In the genomic region with DNA sequence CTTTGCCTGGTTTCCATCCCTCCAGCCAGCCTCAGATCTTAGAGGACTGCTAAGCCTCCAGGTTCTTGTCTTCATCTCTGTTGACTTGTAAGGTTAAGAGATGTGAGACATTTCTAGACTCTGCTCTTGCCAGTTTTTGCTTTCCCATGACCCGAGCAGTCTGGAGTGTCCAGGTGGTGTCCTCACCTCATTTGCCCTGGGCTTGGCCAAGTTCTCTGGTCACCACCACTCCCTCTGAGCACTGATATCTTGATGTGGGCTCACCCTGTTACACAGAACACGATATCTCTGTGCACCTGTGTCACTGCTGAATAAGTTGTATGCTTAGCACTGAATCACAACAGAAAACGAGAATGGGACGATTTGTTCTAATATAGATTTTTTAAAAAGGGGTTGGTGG, we compare ENCODE assay signal across 23 mouse cellular contexts.
DNase-seq lines count a peak whose midpoint lies in the region; ATAC-seq and TF ChIP-seq lines count a peak whose summit lies in the region.
"Had no signal": no experiment of that assay in that cellular context is flagged by ENCODE, and none has a peak within 500 bp of the region (broad histone marks: within the 10 kb centered on the region; RNA-seq: fewer than 3 reads in every experiment).

No protein-coding gene starts in this region.

- 42% methylated on average over 4 of the region's 4 CpGs for WGBS in intestine, postnatal 0 days
- WGBS in intestine, embryonic 15.5 days = 70% methylated on average over 4 of the region's 4 CpGs
- WGBS in forebrain, embryonic 12.5 days = 88% methylated on average over 4 of the region's 4 CpGs

- peak; percentile 54; the same call in 1 of the 2 replicates for ATAC-seq in intestine, postnatal 0 days
- ATAC-seq in intestine, embryonic 15.5 days = no peak
- ATAC-seq in forebrain, embryonic 12.5 days (ENCODE audit: low FRiP score) = no peak
- ATAC-seq: forebrain, embryonic 14.5 days; hindbrain, embryonic 16.5 days; intestine, embryonic 16.5 days; liver, embryonic 12.5 days had no signal

- H3K27ac ChIP-seq in intestine, postnatal 0 days (ENCODE audit: low read depth, low read length) = no peak overlapping the region
- no peak overlapping the region for H3K27ac ChIP-seq in intestine, embryonic 15.5 days
- no peak overlapping the region for H3K27ac ChIP-seq in forebrain, embryonic 12.5 days
- H3K27ac ChIP-seq: heart, embryonic 10.5 days; kidney, postnatal 0 days; limb, embryonic 12.5 days; liver, embryonic 12.5 days; midbrain, embryonic 12.5 days; neural tube, embryonic 15.5 days had no signal

- no peak overlapping the region for H3K9ac ChIP-seq in intestine, postnatal 0 days (ENCODE audit: low read depth, low read length)
- H3K9ac ChIP-seq in intestine, embryonic 15.5 days = no peak overlapping the region
- H3K9ac ChIP-seq in forebrain, embryonic 12.5 days = no peak overlapping the region
- H3K9ac ChIP-seq: limb, embryonic 12.5 days; liver, embryonic 12.5 days; lung, embryonic 14.5 days; midbrain, embryonic 12.5 days; neural tube, embryonic 15.5 days had no signal

- no peaks in the 10 kb centered on the region for H3K36me3 ChIP-seq in intestine, postnatal 0 days (ENCODE audit: control insufficient read depth, insufficient read depth)
- H3K36me3 ChIP-seq in intestine, embryonic 15.5 days = no peaks in the 10 kb centered on the region
- H3K36me3 ChIP-seq in forebrain, embryonic 12.5 days (replicated peaks) = no peaks in the 10 kb centered on the region
- H3K36me3 ChIP-seq: heart, embryonic 10.5 days; limb, embryonic 12.5 days; liver, embryonic 12.5 days; midbrain, embryonic 12.5 days; neural tube, embryonic 15.5 days had no signal

- H3K27me3 ChIP-seq in intestine, postnatal 0 days (replicated peaks; ENCODE audit: control insufficient read depth, insufficient read depth, low read length) = no peaks in the 10 kb centered on the region
- no peaks in the 10 kb centered on the region for H3K27me3 ChIP-seq in intestine, embryonic 15.5 days (replicated peaks)
- H3K27me3 ChIP-seq in forebrain, embryonic 12.5 days = no peaks in the 10 kb centered on the region
- H3K27me3 ChIP-seq: limb, embryonic 12.5 days; liver, embryonic 12.5 days; midbrain, embryonic 12.5 days; neural tube, embryonic 15.5 days had no signal

- H3K4me1 ChIP-seq in intestine, postnatal 0 days (replicated peaks; ENCODE audit: control insufficient read depth, insufficient read depth, low read length) = no peaks in the 10 kb centered on the region
- no peaks in the 10 kb centered on the region for H3K4me1 ChIP-seq in intestine, embryonic 15.5 days (replicated peaks)
- H3K4me1 ChIP-seq in forebrain, embryonic 12.5 days = no peaks in the 10 kb centered on the region
- H3K4me1 ChIP-seq: heart, embryonic 10.5 days; limb, embryonic 12.5 days; liver, embryonic 12.5 days; midbrain, embryonic 12.5 days; neural tube, embryonic 15.5 days had no signal

- DNase-seq in lung, postnatal 36 days = peak; percentile 26
- DNase-seq in lung, postnatal 4 days = no peak
- peak; percentile 64 to 67 for DNase-seq in cerebellum, postnatal 14 days
- DNase-seq in frontal cortex, postnatal 36 days (ENCODE audit: low spot score in 2 of 2) = no peak
- DNase-seq in liver = no peak
- DNase-seq: adrenal gland, postnatal 10 days; gastrocnemius, postnatal 10 days; heart, postnatal 4 days; lung, embryonic 14.5 days; spleen, adult 18-20 months; thymus, postnatal 25 days had no signal

- no peak overlapping the region for H3K4me2 ChIP-seq in intestine, postnatal 0 days (replicated peaks; ENCODE audit: low read depth)
- H3K4me2 ChIP-seq in intestine, embryonic 15.5 days (replicated peaks) = no peak overlapping the region
- H3K4me2 ChIP-seq in forebrain, embryonic 12.5 days = no peak overlapping the region
- H3K4me2 ChIP-seq: limb, embryonic 12.5 days; liver, embryonic 12.5 days; lung, embryonic 14.5 days; midbrain, embryonic 12.5 days; neural tube, embryonic 15.5 days had no signal

- TF ChIP-seq CTCF in intestine, postnatal 0 days (IDR thresholded peaks at IDR 0.05; ENCODE audit: low read depth) = no peak

- no peaks in the 10 kb centered on the region for H3K9me3 ChIP-seq in intestine, postnatal 0 days (ENCODE audit: control insufficient read depth)
- no peaks in the 10 kb centered on the region for H3K9me3 ChIP-seq in intestine, embryonic 15.5 days
- no peaks in the 10 kb centered on the region for H3K9me3 ChIP-seq in forebrain, embryonic 12.5 days
- H3K9me3 ChIP-seq: heart, embryonic 10.5 days; limb, embryonic 12.5 days; liver, embryonic 12.5 days; midbrain, embryonic 12.5 days; neural tube, embryonic 15.5 days had no signal

- H3K4me3 ChIP-seq in intestine, postnatal 0 days (ENCODE audit: low read depth, low read length) = no peak overlapping the region
- no peak overlapping the region for H3K4me3 ChIP-seq in intestine, embryonic 15.5 days (replicated peaks)
- no peak overlapping the region for H3K4me3 ChIP-seq in forebrain, embryonic 12.5 days (replicated peaks)
- H3K4me3 ChIP-seq: heart, embryonic 10.5 days; limb, embryonic 12.5 days; liver, embryonic 12.5 days; midbrain, embryonic 12.5 days; neural tube, embryonic 15.5 days had no signal

Comparison
In these comparisons a context has a peak if more than half of its experiments do, and no peak if none do; other contexts are left out.
1. DNase-seq: peak in lung, postnatal 36 days (single experiment) and cerebellum, postnatal 14 days (2 of 2); none in lung, postnatal 4 days (0 of 2), frontal cortex, postnatal 36 days (0 of 2) and liver (single experiment).